Mouse (Mus musculus): ENCODE measurements around the gene Cacna2d4.

Gene Cacna2d4

GRCm38 (mm10) chr6:119386821-119387220 is 150.5 kb downstream of the Cacna2d4 start:
- no peak for ATAC-seq (ENCODE audit: low TSS enrichment)

GRCm38 (mm10) chr6:119387801-119388649 is 151.7 kb downstream of the Cacna2d4 start:
- ATAC-seq (ENCODE audit: low TSS enrichment), result no peak; the same call in 1 of the 2 replicates

- peak; percentile 99 for ATAC-seq (ENCODE audit: low TSS enrichment)
Observed at GRCm38 (mm10) chr6:119388650-119389012, 152.3 kb downstream of the Cacna2d4 start.

GRCm38 (mm10) chr6:119389089-119389488 is 152.8 kb downstream of the Cacna2d4 start:
- peak; percentile 45 for ATAC-seq (ENCODE audit: low TSS enrichment)

GRCm38 (mm10) chr6:119390728-119391127 is 154.4 kb downstream of the Cacna2d4 start:
- ATAC-seq (ENCODE audit: low TSS enrichment), result no peak

GRCm38 (mm10) chr6:119392836-119393235 is 156.5 kb downstream of the Cacna2d4 start:
- ATAC-seq (ENCODE audit: low TSS enrichment), result no peak

GRCm38 (mm10) chr6:119395421-119396308 is 159.3 kb downstream of the Cacna2d4 start:
- ATAC-seq (ENCODE audit: low TSS enrichment), result no peak

- ATAC-seq (ENCODE audit: low TSS enrichment), result no peak
Observed at GRCm38 (mm10) chr6:119396309-119396634, 159.9 kb downstream of the Cacna2d4 start.

GRCm38 (mm10) chr6:119399371-119399770 is 163.0 kb downstream of the Cacna2d4 start:
- ATAC-seq (ENCODE audit: low TSS enrichment), result no peak

GRCm38 (mm10) chr6:119400649-119401048 is 164.3 kb downstream of the Cacna2d4 start:
- ATAC-seq (ENCODE audit: low TSS enrichment), result no peak

GRCm38 (mm10) chr6:119401545-119402304 is 165.4 kb downstream of the Cacna2d4 start:
- no peak for ATAC-seq (ENCODE audit: low TSS enrichment)

Data from frontal cortex, adult (tissue).